Mouse (Mus musculus): ENCODE results near the gene Pbrm1. TPM values are rescaled to one million over a fixed set of nuclear protein-coding genes. Genes with fewer than 3 reads are reported as not detected.

Gene Pbrm1
- polyA plus RNA-seq, 1 experiment from 2014 or later = 132 TPM

Other genes with a start within 250 kb of the Pbrm1 start
- gene Tmem110, start 193.5 kb upstream of the Pbrm1 start, polyA plus RNA-seq (2015; fragmentation: Nextera tagmentation; extraction: Ambion mirVana) = 27.0 and 29.1 TPM in 2 replicates
- 20.0 and 29.0 TPM in 2 replicates for gene Mustn1, start 139.9 kb upstream of the Pbrm1 start, polyA plus RNA-seq (2015; fragmentation: Nextera tagmentation; extraction: Ambion mirVana)
- not detected in 2 replicates for gene Itih4, start 132.7 kb upstream of the Pbrm1 start, polyA plus RNA-seq (2015; fragmentation: Nextera tagmentation; extraction: Ambion mirVana)
- 0.07 and 0.12 TPM in 2 replicates for gene Itih3, start 95.4 kb upstream of the Pbrm1 start, polyA plus RNA-seq (2015; fragmentation: Nextera tagmentation; extraction: Ambion mirVana)
- gene Itih1, start 75.8 kb upstream of the Pbrm1 start, polyA plus RNA-seq (2015; fragmentation: Nextera tagmentation; extraction: Ambion mirVana) = not detected in 2 replicates
- gene Nek4, start 67.8 kb upstream of the Pbrm1 start, polyA plus RNA-seq (2015; fragmentation: Nextera tagmentation; extraction: Ambion mirVana) = 12.6 and 13.8 TPM in 2 replicates
- gene Glt8d1, start 17.7 kb upstream of the Pbrm1 start, polyA plus RNA-seq (2015; fragmentation: Nextera tagmentation; extraction: Ambion mirVana) = 71.0 and 76.6 TPM in 2 replicates
- 453 and 455 TPM in 2 replicates for gene Spcs1, start 17.5 kb upstream of the Pbrm1 start, polyA plus RNA-seq (2015; fragmentation: Nextera tagmentation; extraction: Ambion mirVana)
- 109 and 113 TPM in 2 replicates for gene Gnl3, start within 50 bp of the Pbrm1 start, polyA plus RNA-seq (2015; fragmentation: Nextera tagmentation; extraction: Ambion mirVana)
- gene Smim4, start 109.8 kb downstream of the Pbrm1 start, polyA plus RNA-seq (2015; fragmentation: Nextera tagmentation; extraction: Ambion mirVana) = 61.3 and 67.3 TPM in 2 replicates
- gene Nt5dc2, start 111.9 kb downstream of the Pbrm1 start, polyA plus RNA-seq (2015; fragmentation: Nextera tagmentation; extraction: Ambion mirVana) = 393 and 421 TPM in 2 replicates
- 50.6 and 66.2 TPM in 2 replicates for gene Stab1, start 149.5 kb downstream of the Pbrm1 start, polyA plus RNA-seq (2015; fragmentation: Nextera tagmentation; extraction: Ambion mirVana)
- 267 and 372 TPM in 2 replicates for gene Tnnc1, start 189.2 kb downstream of the Pbrm1 start, polyA plus RNA-seq (2015; fragmentation: Nextera tagmentation; extraction: Ambion mirVana)
- 394 and 407 TPM in 2 replicates for gene Nisch, start 197.8 kb downstream of the Pbrm1 start, polyA plus RNA-seq (2015; fragmentation: Nextera tagmentation; extraction: Ambion mirVana)
- gene Sema3g, start 198.7 kb downstream of the Pbrm1 start, polyA plus RNA-seq (2015; fragmentation: Nextera tagmentation; extraction: Ambion mirVana) = 1.3 and 1.8 TPM in 2 replicates
- 10.1 and 12.1 TPM in 2 replicates for gene Phf7, start 232.2 kb downstream of the Pbrm1 start, polyA plus RNA-seq (2015; fragmentation: Nextera tagmentation; extraction: Ambion mirVana)
- gene Bap1, start 232.3 kb downstream of the Pbrm1 start, polyA plus RNA-seq (2015; fragmentation: Nextera tagmentation; extraction: Ambion mirVana) = 74.6 and 76.9 TPM in 2 replicates

Measured in embryonic facial prominence, embryonic 15.5 days (tissue).